Mouse (Mus musculus): Measurements from ENCODE around the gene Prss47. TPM values are rescaled to one million over a fixed set of nuclear protein-coding genes. Genes with fewer than 3 reads are reported as not detected.

The Prss47 gene
- not detected for total RNA-seq (2021)
- long read RNA-seq, experiment 1 = 0 reads
- long read RNA-seq, experiment 2 = 0 reads

DNA sequence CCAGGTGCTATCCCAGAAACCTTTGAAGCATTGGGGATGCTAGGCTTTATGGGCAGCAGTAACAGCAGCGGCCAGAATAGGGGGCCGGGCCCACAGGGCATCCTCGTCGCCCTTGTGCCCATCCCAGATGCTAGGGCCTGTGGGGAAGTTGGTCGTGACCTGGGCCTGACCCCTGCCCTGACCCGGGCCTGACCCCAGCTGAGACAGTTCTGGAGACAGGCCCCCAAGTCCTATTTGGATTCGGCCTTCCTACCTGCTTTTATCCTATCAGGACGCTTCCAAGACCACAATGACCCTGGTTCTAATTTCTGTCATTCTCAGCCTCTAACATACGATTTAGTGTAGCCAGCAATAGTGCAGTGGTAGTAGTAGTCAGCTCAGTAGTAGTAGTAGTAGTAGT, at the start of gene Prss47:
Gene Prss47 (minus strand): TSS at position 101 of the 400 bp plus-strand sequence.
- no peak for DNase-seq (ENCODE audit: low spot score)

DNA sequence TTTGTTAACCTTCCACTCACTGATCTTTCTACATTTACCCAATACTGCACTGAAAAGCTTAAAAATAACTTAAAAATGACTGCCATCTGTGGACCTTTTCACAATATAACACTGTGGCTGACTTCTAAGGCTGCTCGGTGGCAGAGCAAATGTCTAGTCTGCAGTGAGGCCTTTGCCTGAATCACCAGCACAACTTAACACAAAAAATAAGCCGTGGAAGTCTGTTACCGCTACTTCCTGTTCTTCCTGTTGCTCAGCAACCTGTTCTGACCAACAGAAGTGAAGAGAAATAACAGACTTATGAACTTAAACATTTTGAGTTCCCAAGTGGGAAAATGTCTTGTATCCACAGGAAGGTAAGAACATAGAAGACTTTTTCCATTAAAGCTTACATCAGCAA, 48.7 kb upstream of the Prss47 start:
- DNase-seq (ENCODE audit: low spot score) = no peak

DNA sequence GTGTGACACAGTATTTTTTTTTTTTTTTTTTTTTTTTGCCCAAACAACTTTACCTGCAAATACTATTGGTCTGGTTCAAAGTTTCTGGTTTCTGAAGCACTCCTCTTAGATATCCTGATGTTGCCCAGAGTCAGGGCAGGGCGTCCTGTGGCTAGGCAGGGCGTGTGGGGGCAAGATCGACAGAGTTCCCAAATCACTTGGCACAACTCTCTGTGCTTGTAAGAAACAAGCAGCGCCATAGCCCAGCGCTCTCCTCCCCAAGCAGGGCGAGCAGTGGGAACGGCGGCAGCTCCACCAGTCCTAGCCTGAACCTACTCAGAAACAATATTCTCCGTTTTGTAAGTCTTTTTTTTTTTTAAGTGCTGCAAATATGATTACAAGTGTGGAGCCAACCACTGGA, 48.1 kb upstream of the Prss47 start:
- DNase-seq (ENCODE audit: low spot score) = no peak

DNA sequence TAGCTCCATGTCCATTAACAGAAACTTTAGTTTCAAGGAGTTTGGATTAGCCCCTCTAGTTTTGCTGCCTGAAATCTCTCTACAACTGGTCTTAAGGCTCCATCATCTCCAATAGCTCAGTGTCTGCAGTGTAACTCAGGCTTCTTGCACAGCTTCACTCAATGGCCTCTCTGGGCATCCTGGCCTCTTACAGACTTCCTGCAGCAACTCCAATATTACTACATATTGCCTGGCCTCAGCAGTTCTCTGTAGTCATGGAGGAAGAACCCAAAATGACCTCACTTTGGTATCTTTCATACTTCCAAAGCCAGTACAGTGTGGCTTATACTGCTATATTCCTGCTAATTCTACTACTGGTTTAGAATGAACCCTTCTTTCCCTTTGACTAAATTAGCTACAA, 44.5 kb upstream of the Prss47 start:
- DNase-seq (ENCODE audit: low spot score) = no peak

DNA sequence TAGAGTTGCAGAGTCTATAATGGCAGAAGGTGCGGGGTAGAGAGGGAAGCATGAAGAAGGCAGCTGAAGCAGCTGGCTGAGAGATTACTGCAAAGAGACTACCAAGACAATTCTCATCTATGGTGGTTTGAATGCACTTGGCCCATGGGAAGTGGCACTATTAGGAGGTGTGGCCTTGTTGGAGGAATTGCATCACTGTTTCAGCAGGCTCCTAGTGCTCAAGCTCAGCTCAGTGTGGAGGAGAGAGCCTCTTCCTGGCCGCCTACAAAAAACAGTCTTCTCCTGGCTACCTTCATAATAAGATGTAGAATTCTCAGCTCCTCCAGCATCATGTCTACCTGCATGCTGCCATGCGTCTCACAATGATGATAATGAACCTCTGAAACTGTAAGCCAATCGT, 43.4 kb upstream of the Prss47 start:
- no peak for DNase-seq (ENCODE audit: low spot score)

DNA sequence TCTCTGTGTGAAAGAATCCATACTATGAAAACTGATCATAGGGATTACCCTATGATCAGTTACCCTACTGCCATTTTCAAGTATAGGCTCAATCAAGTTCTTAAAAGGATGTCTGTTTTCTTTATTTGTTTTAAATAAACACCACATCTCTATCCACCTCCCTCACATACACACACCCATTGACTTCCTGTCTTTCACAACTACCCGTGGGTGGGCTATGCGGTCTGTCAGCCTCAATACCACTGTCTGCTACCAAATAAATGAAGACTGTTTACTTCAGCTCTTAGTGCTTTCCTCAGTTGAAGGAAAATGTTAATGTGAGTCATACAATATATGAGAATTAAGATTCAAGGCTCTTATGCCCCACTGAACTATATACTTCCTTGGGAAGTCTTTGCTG, 17.4 kb upstream of the Prss47 start:
- DNase-seq (ENCODE audit: low spot score) = no peak

DNA sequence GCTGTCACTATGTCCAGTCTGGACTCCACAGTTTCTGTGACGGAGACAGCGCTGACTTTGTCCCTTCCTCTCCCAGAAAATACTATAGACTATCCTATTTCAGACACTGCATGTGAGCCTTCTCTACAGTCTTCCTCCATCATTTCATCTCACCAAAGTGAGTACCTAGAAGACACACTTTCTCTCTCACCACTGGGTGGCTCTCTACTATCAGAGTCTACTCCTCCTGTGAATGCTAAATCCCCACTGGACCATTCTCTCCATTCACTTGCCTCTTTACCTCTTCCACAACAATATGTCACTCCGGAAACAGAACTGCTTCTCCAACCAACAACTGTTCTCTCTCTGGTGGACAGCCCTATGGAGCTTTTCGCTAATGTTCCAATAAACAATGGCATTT, 17.5 kb downstream of the Prss47 start:
- DNase-seq (ENCODE audit: low spot score) = no peak

DNA sequence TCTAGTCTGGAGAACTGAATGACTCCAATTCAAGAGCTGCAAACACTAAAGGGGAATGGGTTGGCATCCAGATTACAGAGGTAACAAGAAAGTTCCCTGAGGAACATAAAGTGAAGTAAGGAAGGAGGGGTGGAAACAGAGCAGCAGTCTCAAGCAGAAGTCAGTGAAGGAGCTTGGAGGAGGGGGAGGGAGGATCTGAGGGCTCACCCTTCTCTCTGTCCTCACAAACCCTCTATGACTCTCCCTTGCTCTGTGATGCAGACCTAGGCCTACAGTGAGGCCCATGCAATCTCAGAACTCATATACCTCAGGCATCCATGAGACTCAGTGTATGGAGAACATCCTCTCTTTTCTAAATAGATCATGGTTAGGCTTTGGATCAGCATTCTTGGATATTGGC, 19.8 kb downstream of the Prss47 start, which contains the start of gene Spata31d1c:
Gene Spata31d1c (plus strand): TSS at position 301 of the 400 bp plus-strand sequence.
- DNase-seq (ENCODE audit: low spot score) = no peak

DNA sequence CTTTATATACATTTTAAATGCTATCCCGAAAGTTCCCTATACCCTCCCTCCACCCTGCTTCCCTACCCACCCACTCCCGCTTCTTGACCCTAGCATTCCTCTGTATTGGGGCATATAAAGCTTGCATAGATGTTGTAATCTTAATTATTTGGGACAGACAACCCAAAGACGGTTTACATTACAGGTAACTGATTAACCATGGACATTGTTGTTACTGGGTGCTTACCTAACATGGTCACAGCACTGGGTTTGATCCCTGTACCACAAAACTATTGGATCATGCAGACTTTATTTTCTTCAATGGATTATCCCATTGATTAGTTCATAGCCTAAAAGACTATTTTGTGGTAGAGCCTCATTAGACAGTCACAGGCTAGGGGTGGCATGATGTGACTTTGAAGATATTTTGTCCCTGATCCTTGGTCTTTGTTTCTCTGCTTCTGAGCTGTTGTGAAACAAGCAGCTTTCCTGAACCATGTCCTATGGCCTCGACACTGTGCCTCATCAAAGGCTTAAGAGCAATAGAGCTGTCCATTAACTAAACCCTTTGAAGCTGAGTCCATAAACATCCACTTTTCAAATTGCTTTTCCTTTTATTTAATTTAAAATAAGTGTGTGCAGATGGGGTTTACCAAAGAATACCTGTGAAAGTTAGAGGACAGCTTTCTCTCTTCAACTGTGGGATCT, 41.4 kb downstream of the Prss47 start:
- no peak for DNase-seq (ENCODE audit: low spot score)

DNA sequence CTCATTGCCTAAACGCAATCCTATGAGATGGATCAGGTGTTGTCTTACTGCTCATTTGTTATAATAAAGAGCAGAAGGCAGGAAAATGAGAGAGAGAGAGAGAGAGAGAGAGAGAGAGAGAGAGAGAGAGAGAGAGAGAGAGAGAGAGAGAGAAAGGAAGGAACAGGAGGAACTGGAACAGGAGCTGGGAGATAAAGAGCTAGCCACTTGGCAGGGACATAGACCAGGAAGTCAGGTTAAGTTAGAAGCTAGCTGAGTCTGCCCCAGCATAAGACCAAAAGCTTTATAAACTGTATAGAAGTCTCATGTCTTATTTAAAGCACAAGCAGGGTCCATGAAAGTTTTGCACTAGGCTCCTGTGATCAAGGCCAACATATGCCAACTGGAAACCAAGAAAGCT, 44.6 kb downstream of the Prss47 start:
- no peak for DNase-seq (ENCODE audit: low spot score)

DNA sequence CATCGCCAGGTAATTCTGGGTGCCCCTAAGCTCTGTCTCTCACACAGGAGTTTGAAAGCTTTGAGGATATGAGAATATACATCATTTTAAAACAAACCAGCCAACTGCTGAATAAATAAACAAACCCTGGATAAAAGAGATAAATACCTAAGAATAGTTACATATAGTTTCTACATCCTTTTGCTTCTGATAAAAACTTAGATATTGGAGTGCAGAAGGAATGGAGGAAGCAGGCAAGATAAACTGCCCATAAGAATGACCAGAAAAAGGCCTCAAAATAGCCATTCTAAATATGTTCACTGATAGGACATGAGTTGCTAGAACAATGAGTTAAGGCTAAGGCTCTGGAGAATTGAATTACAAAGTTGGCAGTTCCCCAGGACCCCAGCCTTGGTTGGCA, 45.8 kb downstream of the Prss47 start:
- DNase-seq (ENCODE audit: low spot score) = no peak

DNA sequence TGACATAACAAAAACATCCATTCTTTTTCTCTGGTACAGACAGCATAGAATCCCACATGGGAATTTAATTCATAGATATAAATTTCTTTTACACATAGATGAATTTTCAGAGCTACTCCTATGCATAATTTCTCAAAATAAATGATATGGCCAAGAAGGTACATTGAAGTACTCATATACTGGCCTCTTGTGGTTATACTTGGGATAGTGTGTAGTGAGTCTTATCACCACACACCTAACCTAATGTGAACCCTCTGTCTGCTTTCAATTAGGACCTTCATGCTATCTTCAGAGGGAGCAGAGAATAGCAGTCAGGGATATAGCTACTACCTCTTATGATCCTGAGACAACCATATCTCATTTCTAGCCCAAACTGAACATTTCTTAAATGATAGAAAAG, 47.1 kb downstream of the Prss47 start:
- DNase-seq (ENCODE audit: low spot score) = no peak

Other genes with a start within 250 kb of the Prss47 start
- gene Cntnap3, start 148.8 kb downstream of the Prss47 start, total RNA-seq (2021) = not detected
- not detected for gene Spata31, start 135.4 kb downstream of the Prss47 start, total RNA-seq (2021)
- not detected for gene Spata31d1c, start 19.7 kb downstream of the Prss47 start, total RNA-seq (2021)
- 1 to 10 TPM; 6.6 to 9.4 TPM for gene Mfsd14b, start 60.2 kb upstream of the Prss47 start, total RNA-seq (2021)
- not detected for gene Olfr465-ps1, start 85.3 kb upstream of the Prss47 start, total RNA-seq (2021)
- gene Olfr466, start 97.5 kb upstream of the Prss47 start, total RNA-seq (2021) = not detected
- gene Nlrp4f, start 153.2 kb upstream of the Prss47 start, total RNA-seq (2021) = under 1 TPM in 1 of 2 experiments, not detected in 1; 0.16 TPM
- gene Gm10775, start 206.8 kb upstream of the Prss47 start, total RNA-seq (2021) = not detected
- gene Zfp369, start 226.1 kb upstream of the Prss47 start, total RNA-seq (2021) = 1 to 10 TPM; 8.0 to 9.0 TPM